ENCODE assay signal across 10 mouse cellular contexts in genomic region chr10:87488429-87489145, GRCm38 (mm10). TPM values are rescaled to one million over a fixed set of nuclear protein-coding genes. Genes with fewer than 3 reads are reported as not detected.
DNase-seq lines count a peak whose midpoint lies in the region; ATAC-seq and TF ChIP-seq lines count a peak whose summit lies in the region.
"Had no signal": no experiment of that assay in that cellular context is flagged by ENCODE, and none has a peak within 500 bp of the region (broad histone marks: within the 10 kb centered on the region; RNA-seq: fewer than 3 reads in every experiment).

No protein-coding gene starts in this region.

- peak; percentile 24; the same call in 1 of the 2 replicates for ATAC-seq in intestine, embryonic 14.5 days (replicated peaks; ENCODE audit: low FRiP score, low TSS enrichment, low read depth)
- no peak for ATAC-seq in intestine, postnatal 0 days

- peak; percentile 65 for DNase-seq in intestine, embryonic 14.5 days (ENCODE audit: low spot score)
- peak; percentile 40 for DNase-seq in adrenal gland, adult 8-10 months
- DNase-seq in forelimb bud, embryonic 11.5 days (ENCODE audit: low read depth, low spot score) = peak; percentile 55
- peak; percentile 92 for DNase-seq in midbrain, embryonic 10.5 days (ENCODE audit: low spot score)
- DNase-seq in testis, postnatal 14 days (ENCODE audit: low spot score) = no peak
- no peak for DNase-seq in thymus, adult 18-20 months
- no peak for DNase-seq in lung, postnatal 36 days

- 0 out of 2 replicates have a peak, but pooled peaks cover 3% of the 10 kb centered on the region for H3K4me1 ChIP-seq in intestine, embryonic 14.5 days (replicated peaks; ENCODE audit: control insufficient read depth, insufficient read depth, low read length)
- H3K4me1 ChIP-seq in intestine, postnatal 0 days (replicated peaks; ENCODE audit: control insufficient read depth, insufficient read depth, low read length) = no peaks in the 10 kb centered on the region
- H3K4me1 ChIP-seq in midbrain, embryonic 10.5 days = peaks cover 88% of the 10 kb centered on the region

- H3K4me2 ChIP-seq in intestine, embryonic 14.5 days (ENCODE audit: low read length) = no peak overlapping the region
- no peak overlapping the region for H3K4me2 ChIP-seq in intestine, postnatal 0 days (replicated peaks; ENCODE audit: low read depth)

- peaks cover 93% of the 10 kb centered on the region for H3K27me3 ChIP-seq in intestine, embryonic 14.5 days (replicated peaks; ENCODE audit: control insufficient read depth, insufficient read depth, low read length)
- peaks cover 84% of the 10 kb centered on the region for H3K27me3 ChIP-seq in intestine, postnatal 0 days (replicated peaks; ENCODE audit: control insufficient read depth, insufficient read depth, low read length)
- peaks cover 91% of the 10 kb centered on the region for H3K27me3 ChIP-seq in midbrain, embryonic 10.5 days (ENCODE audit: low read depth, poor library complexity, severe bottlenecking)

- no peak overlapping the region for H3K9ac ChIP-seq in intestine, embryonic 14.5 days (ENCODE audit: low read length)
- no peak overlapping the region for H3K9ac ChIP-seq in intestine, postnatal 0 days (ENCODE audit: low read depth, low read length)

- no peak for TF ChIP-seq CTCF in intestine, postnatal 0 days (IDR thresholded peaks at IDR 0.05; ENCODE audit: low read depth)

- 1% methylated on average over 16 of the region's 16 CpGs for WGBS in intestine, embryonic 14.5 days
- 3% methylated on average over 16 of the region's 16 CpGs for WGBS in intestine, postnatal 0 days
- under 1% methylated on average over 16 of the region's 16 CpGs for WGBS in midbrain, embryonic 10.5 days

- H3K9me3 ChIP-seq in intestine, embryonic 14.5 days (ENCODE audit: control insufficient read depth, low read length) = no peaks in the 10 kb centered on the region
- no peaks in the 10 kb centered on the region for H3K9me3 ChIP-seq in intestine, postnatal 0 days (ENCODE audit: control insufficient read depth)
- H3K9me3 ChIP-seq in midbrain, embryonic 10.5 days (replicated peaks) = no peaks in the 10 kb centered on the region

- H3K4me3 ChIP-seq in intestine, embryonic 14.5 days (ENCODE audit: low read depth, low read length) = no peak overlapping the region
- no peak overlapping the region for H3K4me3 ChIP-seq in intestine, postnatal 0 days (ENCODE audit: low read depth, low read length)
- H3K4me3 ChIP-seq in midbrain, embryonic 10.5 days = peak overlapping the region; percentile 48
- H3K4me3 ChIP-seq: myocyte had no signal

- no peaks in the 10 kb centered on the region for H3K36me3 ChIP-seq in intestine, embryonic 14.5 days (ENCODE audit: control insufficient read depth, insufficient read depth, low read length)
- H3K36me3 ChIP-seq in intestine, postnatal 0 days (ENCODE audit: control insufficient read depth, insufficient read depth) = no peaks in the 10 kb centered on the region
- H3K36me3 ChIP-seq in midbrain, embryonic 10.5 days = peaks cover 5% of the 10 kb centered on the region; the same call in 1 of the 2 replicates

- no peak overlapping the region for H3K27ac ChIP-seq in intestine, embryonic 14.5 days (ENCODE audit: low read depth)
- no peak overlapping the region for H3K27ac ChIP-seq in intestine, postnatal 0 days (ENCODE audit: low read depth, low read length)
- H3K27ac ChIP-seq in midbrain, embryonic 10.5 days (replicated peaks) = peak overlapping the region; percentile 89

RNA-seq across cellular contexts. Expression of gene Ascl1, which starts 4.9 kb away (rescaled TPM):
- 18.9 and 20.1 TPM in 2 replicates for polyA plus RNA-seq in intestine, embryonic 14.5 days (2014; fragmentation: Nextera tagmentation; extraction: Ambion mirVana)
- polyA plus RNA-seq in intestine, postnatal 0 days (2015; fragmentation: Nextera tagmentation; extraction: Ambion mirVana) = 3.1 and 3.6 TPM in 2 replicates
- 1 to 10 TPM; 1.1 to 2.8 (median 2.0) TPM for total RNA-seq in adrenal gland, adult 8-10 months (2022)
- polyA plus RNA-seq in midbrain, embryonic 10.5 days (2016; fragmentation: Nextera tagmentation; extraction: Ambion mirVana) = 29.4 and 48.2 TPM in 2 replicates
- total RNA-seq: MEL had no signal
- polyA plus RNA-seq: myocyte had no signal

RNA-seq across cellular contexts. Expression of gene Pah, which starts 33.0 kb away (rescaled TPM):
- polyA plus RNA-seq in intestine, embryonic 14.5 days (2014; fragmentation: Nextera tagmentation; extraction: Ambion mirVana) = 0.87 TPM in 1 of 2 replicates, not detected in the other
- polyA plus RNA-seq in intestine, postnatal 0 days (2015; fragmentation: Nextera tagmentation; extraction: Ambion mirVana) = 0.26 TPM in 1 of 2 replicates, not detected in the other
- total RNA-seq in adrenal gland, adult 8-10 months (2022) = under 1 TPM in 2 of 4 experiments, not detected in 2; 0.52 to 0.86 TPM
- 0.23 and 0.27 TPM in 2 replicates for polyA plus RNA-seq in midbrain, embryonic 10.5 days (2016; fragmentation: Nextera tagmentation; extraction: Ambion mirVana)
- total RNA-seq: MEL had no signal
- polyA plus RNA-seq: myocyte had no signal

Comparison
In these comparisons a context has a peak if more than half of its experiments do, and no peak if none do; other contexts are left out.
1. DNase-seq: peak in intestine, embryonic 14.5 days (single experiment), adrenal gland, adult 8-10 months (single experiment), forelimb bud, embryonic 11.5 days (single experiment) and midbrain, embryonic 10.5 days (single experiment); none in testis, postnatal 14 days (single experiment), thymus, adult 18-20 months (0 of 2) and lung, postnatal 36 days (single experiment).